7 mouse cellular contexts compared by ENCODE assay signal in the genomic region with DNA sequence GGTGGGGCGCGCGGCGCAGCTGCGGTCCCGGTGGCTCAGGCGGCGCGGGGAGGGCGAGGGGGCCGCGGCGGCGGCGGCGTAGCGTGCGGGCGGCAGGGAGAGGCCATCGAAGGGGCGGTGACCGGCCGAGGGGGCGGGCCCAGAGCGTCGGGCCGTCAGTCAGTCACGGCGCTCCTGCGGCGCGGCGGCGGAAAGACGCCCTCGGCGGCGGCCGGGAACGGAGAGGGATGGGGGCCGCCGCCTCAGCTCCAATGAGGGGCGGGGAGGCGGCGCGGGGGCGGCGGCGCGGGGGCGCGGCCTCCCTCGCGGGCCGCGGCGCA. TPM values are rescaled to one million over a fixed set of nuclear protein-coding genes. Genes with fewer than 3 reads are reported as not detected.
A peak's percentile ranks its signal among the peaks of the same experiment; 100 is the strongest.
DNase-seq lines count a peak whose midpoint lies in the region; ATAC-seq and TF ChIP-seq lines count a peak whose summit lies in the region.

A gene (minus strand): TSS at position 284 of the 320 bp plus-strand sequence.

- peak within 1 kb of the TSS; percentile 93 for H3K9ac ChIP-seq in hindbrain, embryonic 11.5 days (ENCODE audit: low read depth, low read length)
- peak within 1 kb of the TSS; percentile 90 for H3K9ac ChIP-seq in liver, embryonic 14.5 days (replicated peaks)

- no peaks in the 10 kb centered on the region for H3K9me3 ChIP-seq in hindbrain, embryonic 11.5 days (ENCODE audit: control insufficient read depth, low read length)
- H3K9me3 ChIP-seq in liver, embryonic 14.5 days (ENCODE audit: control insufficient read depth, low read length) = no peaks in the 10 kb centered on the region

- H3K27ac ChIP-seq in thymus, adult 2 months (ENCODE audit: control insufficient read depth, insufficient read depth, low read length) = peak within 1 kb of the TSS; percentile 34
- H3K27ac ChIP-seq in embryonic fibroblast, embryonic 13.5 days (ENCODE audit: insufficient read depth, low read length) = peak within 1 kb of the TSS; percentile 90
- peak within 1 kb of the TSS; percentile 94 for H3K27ac ChIP-seq in hindbrain, embryonic 11.5 days (ENCODE audit: low read depth, low read length)
- H3K27ac ChIP-seq in liver, embryonic 14.5 days = peak within 1 kb of the TSS; percentile 74

- no peak for DNase-seq in thymus, adult 2 months
- no peak for DNase-seq in thymus, postnatal 14 days
- DNase-seq in hindbrain, embryonic 11.5 days (ENCODE audit: low spot score) = no peak
- DNase-seq in liver, embryonic 14.5 days (ENCODE audit: low read depth in 3 of 3, low spot score in 3 of 3) = no peak
- DNase-seq in urinary bladder, postnatal 25 days (ENCODE audit: low spot score) = no peak
- no peak for DNase-seq in frontal cortex, postnatal 10 days (ENCODE audit: low spot score in 2 of 2)

- 8% methylated on average over 51 of the region's 57 CpGs for WGBS in thymus, adult 2 months
- WGBS in hindbrain, embryonic 11.5 days = no CpG with 5 or more reads among the region's 57 CpGs
- WGBS in liver, embryonic 14.5 days (ENCODE audit: insufficient replicate concordance) = under 1% methylated on average over 27 of the region's 57 CpGs

- TF ChIP-seq CTCF in thymus, adult 2 months (IDR thresholded peaks at IDR 0.05; ENCODE audit: borderline replicate concordance, control insufficient read depth, extremely low read depth, insufficient read depth, low read length, poor library complexity) = 0 out of 2 replicates have a peak, but pooled peaks have one; percentile 3
- no peak for TF ChIP-seq CTCF in embryonic fibroblast, embryonic 13.5 days (IDR thresholded peaks at IDR 0.05; ENCODE audit: borderline replicate concordance, insufficient read depth, low read length)
- TF ChIP-seq CTCF in liver, embryonic 14.5 days (IDR thresholded peaks at IDR 0.05; ENCODE audit: low read depth) = no peak

- peak within 1 kb of the TSS; percentile 72 for H3K4me3 ChIP-seq in thymus, adult 2 months (ENCODE audit: control insufficient read depth, insufficient read depth, low read length)
- H3K4me3 ChIP-seq in embryonic fibroblast, embryonic 13.5 days (ENCODE audit: insufficient read depth, low read length) = peak within 1 kb of the TSS; percentile 98
- H3K4me3 ChIP-seq in hindbrain, embryonic 11.5 days (ENCODE audit: low read depth, low read length) = peak within 1 kb of the TSS; percentile 97
- H3K4me3 ChIP-seq in liver, embryonic 14.5 days (ENCODE audit: insufficient read depth in 1 of 2, low read depth in 2 of 2, low read length in 2 of 2) = peak within 1 kb of the TSS; percentile 85 to 96

- no peak; the same call in 1 of the 2 replicates for TF ChIP-seq POLR2A in thymus, adult 2 months (IDR thresholded peaks at IDR 0.05; ENCODE audit: control insufficient read depth, extremely low read depth, insufficient read depth, low read length, poor library complexity)
- TF ChIP-seq POLR2A in embryonic fibroblast, embryonic 13.5 days (IDR thresholded peaks at IDR 0.05; ENCODE audit: low read depth, low read length) = no peak; the same call in 1 of the 2 replicates

- peak within 1 kb of the TSS; percentile 91 for H3K4me2 ChIP-seq in hindbrain, embryonic 11.5 days (replicated peaks; ENCODE audit: low read depth, low read length)
- H3K4me2 ChIP-seq in liver, embryonic 14.5 days (ENCODE audit: low read depth) = peak within 1 kb of the TSS; percentile 99

- no peak for TF ChIP-seq EP300 in liver, embryonic 14.5 days (IDR thresholded peaks at IDR 0.05; ENCODE audit: low read depth)

- H3K36me3 ChIP-seq in thymus, adult 2 months (ENCODE audit: control insufficient read depth, insufficient read depth, low read length) = no peaks in the 10 kb centered on the region
- no peaks in the 10 kb centered on the region for H3K36me3 ChIP-seq in hindbrain, embryonic 11.5 days (ENCODE audit: control insufficient read depth, insufficient read depth, low read length)
- no peaks in the 10 kb centered on the region; the same call in 1 of the 2 replicates for H3K36me3 ChIP-seq in liver, embryonic 14.5 days (replicated peaks; ENCODE audit: control insufficient read depth, insufficient read depth, low read depth)

- peaks cover 29% of the 10 kb centered on the region for H3K4me1 ChIP-seq in thymus, adult 2 months (replicated peaks; ENCODE audit: control insufficient read depth, insufficient read depth, low read length)
- H3K4me1 ChIP-seq in embryonic fibroblast, embryonic 13.5 days (ENCODE audit: control insufficient read depth, insufficient read depth, low read length) = peaks cover 11% of the 10 kb centered on the region
- H3K4me1 ChIP-seq in hindbrain, embryonic 11.5 days (replicated peaks; ENCODE audit: control insufficient read depth, insufficient read depth, low read length) = peaks cover 18% of the 10 kb centered on the region
- peaks cover 15 to 26% of the 10 kb centered on the region in 2 experiments for H3K4me1 ChIP-seq in liver, embryonic 14.5 days (replicated peaks; ENCODE audit: control insufficient read depth in 2 of 2, insufficient read depth in 2 of 2, low read length in 1 of 2)

- no peaks in the 10 kb centered on the region for H3K27me3 ChIP-seq in thymus, adult 2 months (ENCODE audit: control insufficient read depth, insufficient read depth, low read length)
- H3K27me3 ChIP-seq in hindbrain, embryonic 11.5 days (ENCODE audit: control insufficient read depth, insufficient read depth, low read length) = no peaks in the 10 kb centered on the region
- H3K27me3 ChIP-seq in liver, embryonic 14.5 days (ENCODE audit: control insufficient read depth, insufficient read depth, low read length) = no peaks in the 10 kb centered on the region

- ATAC-seq in hindbrain, embryonic 11.5 days (ENCODE audit: low FRiP score) = peak; percentile 84
- ATAC-seq in liver, embryonic 14.5 days (ENCODE audit: insufficient read depth) = peak; percentile 81

RNA-seq across cellular contexts. Expression of the gene that starts here (rescaled TPM):
- 22.2 and 32.2 TPM in 2 replicates for polyA plus RNA-seq in thymus, adult 2 months (2012; rRNA removed)
- 28.4 and 34.1 TPM in 2 replicates for polyA plus RNA-seq in embryonic fibroblast, embryonic 13.5 days (2011; ENCODE audit: insufficient read length, low read depth, missing spikeins)
- 8.4 and 8.8 TPM in 2 replicates for polyA plus RNA-seq in hindbrain, embryonic 11.5 days (2014; fragmentation: Nextera tagmentation; extraction: Ambion mirVana)
- polyA plus RNA-seq in liver, embryonic 14.5 days (2012; rRNA removed) = 5.4 and 6.3 TPM in 2 replicates
- 2.3 and 3.0 TPM in 2 replicates for polyA plus RNA-seq in liver, embryonic 14.5 days (2014; fragmentation: Nextera tagmentation; extraction: Ambion mirVana)

Comparison
In these comparisons a context has a peak if more than half of its experiments do, and no peak if none do; other contexts are left out.
1. H3K27ac ChIP-seq: peak in every context shown above with its lines; median percentile 94 in hindbrain, embryonic 11.5 days; 90 in embryonic fibroblast, embryonic 13.5 days; 74 in liver, embryonic 14.5 days; 34 in thymus, adult 2 months.